Mouse (Mus musculus) heart, embryonic 11.5 days (tissue): ENCODE results near the gene Capg. TPM values are rescaled to one million over a fixed set of nuclear protein-coding genes. Genes with fewer than 3 reads are reported as not detected.

Experiments used
- polyA plus RNA-seq: library from polyadenylated mRNA; unstranded; fragments of >200 nt; fragmentation: Nextera tagmentation; extraction: Ambion mirVana; gene quantifications from 2 replicates; pipeline ENCODE4 v1.2.1, GENCODE M21; 2014

Capg gene
- polyA plus RNA-seq, 1 experiment from 2014 or later, result 25.9 TPM

Other genes with a start within 250 kb of the Capg start
- gene Sftpb, start 239.8 kb upstream of the Capg start, polyA plus RNA-seq, result 0.23 TPM in 1 of 2 replicates, not detected in the other
- 51.4 and 54.5 TPM in 2 replicates for gene Usp39, start 199.2 kb upstream of the Capg start, polyA plus RNA-seq
- gene 0610030E20Rik, start 197.1 kb upstream of the Capg start, polyA plus RNA-seq, result 12.9 and 17.4 TPM in 2 replicates
- 14.8 and 15.1 TPM in 2 replicates for gene Tmem150a, start 188.9 kb upstream of the Capg start, polyA plus RNA-seq
- gene Rnf181, start 177.4 kb upstream of the Capg start, polyA plus RNA-seq, result 95.4 and 107 TPM in 2 replicates
- gene Vamp5, start 163.9 kb upstream of the Capg start, polyA plus RNA-seq, result 55.3 and 59.2 TPM in 2 replicates
- 137 and 142 TPM in 2 replicates for gene Vamp8, start 153.7 kb upstream of the Capg start, polyA plus RNA-seq
- gene Ggcx, start 130.1 kb upstream of the Capg start, polyA plus RNA-seq, result 23.9 and 27.1 TPM in 2 replicates
- 321 and 349 TPM in 2 replicates for gene Mat2a, start 104.8 kb upstream of the Capg start, polyA plus RNA-seq
- not detected in 2 replicates for gene Sh2d6, start 22.7 kb upstream of the Capg start, polyA plus RNA-seq
- gene Elmod3, start 54.0 kb downstream of the Capg start, polyA plus RNA-seq, result 10.5 and 12.1 TPM in 2 replicates
- gene Retsat, start 54.1 kb downstream of the Capg start, polyA plus RNA-seq, result 13.9 and 16.2 TPM in 2 replicates
- gene Tgoln1, start 72.6 kb downstream of the Capg start, polyA plus RNA-seq, result 25.3 and 31.0 TPM in 2 replicates
- 15.6 and 15.7 TPM in 2 replicates for gene Tcf7l1, start 244.9 kb downstream of the Capg start, polyA plus RNA-seq